Mouse (Mus musculus) G1E (cell line): Measurements from ENCODE around the gene Ulk4. TPM values are rescaled to one million over a fixed set of nuclear protein-coding genes. Genes with fewer than 3 reads are reported as not detected.

Experiments
- ATAC-seq: 2 replicates; pipeline ENCODE4 v1.8.0; 2016; ENCODE audit warnings: mild to moderate bottlenecking; ENCODE audit not compliant: insufficient number of reproducible peaks, poor library complexity, low FRiP score, severe bottlenecking; ENCODE audit errors: extremely low read depth
- DNase-seq: peaks from one replicate; pipeline ENCODE4 v3.0.0; 2012; ENCODE audit warnings: low spot score
- H3K27me3 ChIP-seq: 2 replicates; pipeline ENCODE4 v1.6.1; 2012; ENCODE audit warnings: mild to moderate bottlenecking, low read length, inconsistent platforms; ENCODE audit not compliant: insufficient read depth
- H3K36me3 ChIP-seq: replicated peaks from 2 replicates; pipeline ENCODE3; 2012; ENCODE audit warnings: mild to moderate bottlenecking, inconsistent platforms
- H3K4me1 ChIP-seq: 2 replicates; pipeline ENCODE4 v1.6.1; 2012; ENCODE audit warnings: low read depth, low read length, inconsistent platforms, mixed read lengths; ENCODE audit not compliant: insufficient read depth
- H3K4me3 ChIP-seq: 2 replicates; pipeline ENCODE4 v1.5.1; 2012; ENCODE audit warnings: low read depth, mild to moderate bottlenecking, inconsistent platforms, low read length, moderate library complexity, mixed read lengths
- H3K9me3 ChIP-seq: replicated peaks from 2 replicates; pipeline ENCODE4 v1.6.1; 2012; ENCODE audit warnings: inconsistent platforms
- CTCF ChIP-seq: IDR thresholded peaks from 2 replicates; pipeline ENCODE4 v1.5.1; 2012; ENCODE audit warnings: low read depth, low read length, inconsistent platforms, mixed read lengths
- GATA1 ChIP-seq: IDR thresholded peaks from 2 replicates; pipeline ENCODE4 v1.6.1; 2012; ENCODE audit warnings: borderline replicate concordance, low read length, inconsistent platforms, mixed read lengths
- GATA2 ChIP-seq: IDR thresholded peaks from 2 replicates; pipeline ENCODE4 v1.6.1; 2012; ENCODE audit warnings: low read depth, low read length, inconsistent platforms, borderline replicate concordance
- POLR2AphosphoS5 ChIP-seq: IDR thresholded peaks from 2 replicates; pipeline ENCODE4 v1.6.1; 2012; ENCODE audit warnings: low read depth, low read length, inconsistent platforms; ENCODE audit not compliant: insufficient replicate concordance
- TAL1 ChIP-seq: conservative IDR thresholded peaks from 2 replicates; pipeline ENCODE4 v1.6.1; 2012; ENCODE audit warnings: low read depth, low read length, inconsistent platforms, mixed read lengths
- polyA plus RNA-seq: library from polyadenylated mRNA; stranded (reverse); fragments of >175 nt; gene quantifications from 2 replicates; pipeline ENCODE4 v1.2.3, GENCODE M21; 2012
- total RNA-seq, 2 experiments: library from RNA; stranded (forward) in 1 of 2; stranded (reverse) in 1 of 2; fragments of 200-1000 nt in 1 of 2; fragments of >200 nt in 1 of 2; fragmentation: Nextera tagmentation in 1 of 2; gene quantifications; 2 replicates each; pipeline ENCODE4 v1.2.3; 2014 to 2017

The Ulk4 gene
- total and polyA plus RNA-seq, 3 experiments, result 0.52 to 3.2 (median 1.6) TPM

- Histone ChIP-seq H3K27me3 (peaks cover 26% of the 10 kb centered on the region), H3K9me3 (peaks cover 14% of the 10 kb centered on the region), H3K4me3 (no peak overlapping the region), H3K36me3 (no peaks in the 10 kb centered on the region), H3K4me1 (peaks cover 10% of the 10 kb centered on the region)
- TF ChIP-seq CTCF, result peak; percentile 40
- no peak for TF ChIP-seq GATA1
- ATAC-seq, result no peak
- no peak for DNase-seq
Observed at GRCm38 (mm10) chr9:121284422-121284821, 7.4 kb upstream of the Ulk4 start.

GRCm38 (mm10) chr9:121283620-121284185, 6.7 kb upstream of the Ulk4 start:
- H3K4me1 ChIP-seq, result peaks cover 10% of the 10 kb centered on the region
- TF ChIP-seq GATA1, result no peak
- TF ChIP-seq GATA2, result no peak
- no peak for TF ChIP-seq CTCF
- TF ChIP-seq TAL1, result no peak
- no peak for TF ChIP-seq POLR2AphosphoS5
- no peak for DNase-seq
- ATAC-seq, result no peak
- H3K36me3 ChIP-seq, result no peaks in the 10 kb centered on the region
- H3K4me3 ChIP-seq, result no peak overlapping the region
- H3K27me3 ChIP-seq, result peaks cover 21% of the 10 kb centered on the region
- peaks cover 10% of the 10 kb centered on the region for H3K9me3 ChIP-seq

GRCm38 (mm10) chr9:121281891-121282290, 4.9 kb upstream of the Ulk4 start:
- Histone ChIP-seq H3K4me3 (no peak overlapping the region), H3K9me3 (peaks cover 10% of the 10 kb centered on the region), H3K27me3 (peaks cover 15% of the 10 kb centered on the region), H3K36me3 (no peaks in the 10 kb centered on the region), H3K4me1 (peaks cover 28% of the 10 kb centered on the region)
- DNase-seq (no peak), ATAC-seq (no peak)
- no peak for TF ChIP-seq POLR2AphosphoS5
- no peak for TF ChIP-seq CTCF
- no peak for TF ChIP-seq TAL1
- TF ChIP-seq GATA1, result no peak
- TF ChIP-seq GATA2, result no peak

- DNase-seq (no peak), ATAC-seq (no peak)
- no peak for TF ChIP-seq GATA1
- no peak for TF ChIP-seq POLR2AphosphoS5
- TF ChIP-seq GATA2, result no peak
- no peak for TF ChIP-seq TAL1
- TF ChIP-seq CTCF, result no peak
- H3K4me3 ChIP-seq, result no peak overlapping the region
- H3K27me3 ChIP-seq, result peaks cover 20% of the 10 kb centered on the region
- H3K36me3 ChIP-seq, result no peaks in the 10 kb centered on the region
- H3K4me1 ChIP-seq, result peaks cover 28% of the 10 kb centered on the region
- H3K9me3 ChIP-seq, result peaks cover 10% of the 10 kb centered on the region
Observed at GRCm38 (mm10) chr9:121279216-121279615, 2.2 kb upstream of the Ulk4 start.

GRCm38 (mm10) chr9:121276745-121277117, 266 bp downstream of the Ulk4 start:
- ATAC-seq (no peak), DNase-seq (no peak)
- Histone ChIP-seq H3K4me3 (peak overlapping the region; percentile 82), H3K4me1 (peaks cover 28% of the 10 kb centered on the region), H3K36me3 (no peaks in the 10 kb centered on the region), H3K27me3 (peaks cover 20% of the 10 kb centered on the region), H3K9me3 (no peaks in the 10 kb centered on the region)
- TF ChIP-seq CTCF (no peak), TAL1 (no peak)

- Histone ChIP-seq H3K4me1 (peaks cover 7% of the 10 kb centered on the region), H3K27me3 (peaks cover 17% of the 10 kb centered on the region), H3K4me3 (no peak overlapping the region), H3K36me3 (no peaks in the 10 kb centered on the region), H3K9me3 (no peaks in the 10 kb centered on the region)
- TF ChIP-seq POLR2AphosphoS5 (no peak), TAL1 (no peak), GATA1 (no peak), GATA2 (no peak), CTCF (no peak)
- ATAC-seq (no peak), DNase-seq (no peak)
Observed at GRCm38 (mm10) chr9:121271561-121271960, 5.4 kb downstream of the Ulk4 start.

GRCm38 (mm10) chr9:121271149-121271548, 5.8 kb downstream of the Ulk4 start:
- DNase-seq (no peak), ATAC-seq (no peak)
- Histone ChIP-seq H3K27me3 (peaks cover 17% of the 10 kb centered on the region), H3K9me3 (no peaks in the 10 kb centered on the region), H3K4me1 (peaks cover 5% of the 10 kb centered on the region; the same call in 1 of the 2 replicates), H3K4me3 (no peak overlapping the region), H3K36me3 (no peaks in the 10 kb centered on the region)
- TF ChIP-seq GATA2 (no peak), TAL1 (no peak), POLR2AphosphoS5 (no peak), CTCF (no peak), GATA1 (no peak)
